Mouse (Mus musculus): Measurements from ENCODE around the gene Rtkn. TPM values are rescaled to one million over a fixed set of nuclear protein-coding genes. Genes with fewer than 3 reads are reported as not detected.

The Rtkn gene
- total and polyA plus RNA-seq, 3 experiments, result 5.4 to 8.3 TPM; not detected in 1

DNA sequence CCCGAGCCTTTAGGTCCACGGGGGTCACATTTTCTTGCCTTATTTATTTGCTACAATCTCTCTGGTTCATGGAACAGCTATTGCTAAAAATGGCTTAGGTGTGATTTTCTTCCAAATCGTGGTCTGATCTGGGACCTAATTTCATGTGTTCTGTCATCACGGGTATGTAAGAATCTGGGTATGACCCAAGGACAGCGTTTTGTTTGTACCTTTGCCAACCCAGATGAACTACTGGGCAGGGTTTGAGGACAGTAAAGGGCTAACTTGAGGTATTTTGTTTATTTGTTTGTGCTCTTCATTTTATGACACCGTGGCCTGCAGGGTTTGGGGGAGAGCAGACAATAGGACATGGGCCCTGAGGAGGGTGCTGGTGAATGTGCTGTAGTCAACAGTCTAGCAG, 45.3 kb downstream of the Rtkn start:
- no peak for DNase-seq (ENCODE audit: low read depth, low spot score)
- Histone ChIP-seq H3K79me2 (ENCODE audit: control insufficient read depth, insufficient read depth, low read length, poor library complexity) (no peaks in the 10 kb centered on the region), H3K4me3 (ENCODE audit: control insufficient read depth in 1 of 2, insufficient read depth in 1 of 2, low read depth in 2 of 2, low read length in 2 of 2) (no peak overlapping the region), H3K9me3 (replicated peaks; ENCODE audit: insufficient read depth, low read length) (no peaks in the 10 kb centered on the region), H3K27me3 (ENCODE audit: control insufficient read depth in 1 of 2, insufficient read depth in 2 of 2, low read length in 2 of 2) (no peaks in the 10 kb centered on the region), H3K27ac (ENCODE audit: control insufficient read depth, low read depth, low read length) (no peak overlapping the region), H3K9ac (ENCODE audit: control insufficient read depth, low read depth, low read length, poor library complexity, severe bottlenecking) (no peak overlapping the region), H3K36me3 (ENCODE audit: control insufficient read depth in 1 of 2, insufficient read depth in 2 of 2, low read length in 2 of 2) (no peaks in the 10 kb centered on the region; a peak in 1 of 4 replicates), H3K4me1 (ENCODE audit: control insufficient read depth in 1 of 2, insufficient read depth in 2 of 2, low read length in 2 of 2) (peaks cover 0 to 5% of the 10 kb centered on the region in 2 experiments; a peak in 1 of 4 replicates)
- no peak for TF ChIP-seq CHD2 (IDR thresholded peaks at IDR 0.05; ENCODE audit: low read length)
- TF ChIP-seq CHD1 (IDR thresholded peaks at IDR 0.05; ENCODE audit: low read depth, low read length), result no peak
- no peak for TF ChIP-seq ZNF384 (IDR thresholded peaks at IDR 0.05; ENCODE audit: low read depth, low read length)
- no peak for TF ChIP-seq EP300 (IDR thresholded peaks at IDR 0.05; ENCODE audit: low read depth in 1 of 2, low read length in 2 of 2)
- TF ChIP-seq NRF1 (IDR thresholded peaks at IDR 0.05; ENCODE audit: insufficient read depth, low read depth, low read length, poor library complexity, severe bottlenecking), result no peak
- TF ChIP-seq MAX (IDR thresholded peaks at IDR 0.05; ENCODE audit: low read length), result no peak

DNA sequence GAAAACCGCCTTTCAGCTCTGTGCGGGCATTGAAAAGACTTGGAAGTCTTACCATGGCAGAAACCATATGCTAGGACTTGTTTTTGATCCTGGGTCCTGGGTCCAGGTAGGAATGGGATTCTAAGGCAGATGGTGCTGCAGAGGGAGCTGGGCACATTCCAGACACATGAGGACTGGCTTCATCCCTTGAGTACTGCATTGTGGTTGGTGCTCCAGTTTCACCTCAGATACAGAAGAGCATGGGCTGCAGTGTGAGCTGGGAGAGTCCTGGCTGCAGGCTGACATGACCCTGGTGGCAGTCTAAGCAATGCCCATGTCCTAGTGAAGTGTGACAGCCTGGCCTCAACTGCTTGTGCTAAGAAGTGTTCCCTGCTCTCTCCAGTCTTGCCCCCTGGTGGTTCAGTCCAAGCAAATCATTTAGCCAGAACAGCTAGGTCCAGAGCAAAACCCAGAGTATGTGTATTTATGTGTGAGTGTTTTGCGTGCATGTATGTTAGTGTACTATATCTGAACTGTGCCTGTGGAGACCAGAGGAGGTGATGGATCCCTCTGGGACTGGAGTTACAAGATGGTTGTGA, 49.7 kb downstream of the Rtkn start:
- DNase-seq (ENCODE audit: low read depth, low spot score), result peak; percentile 14
- TF ChIP-seq SMC3 (IDR thresholded peaks at IDR 0.05; ENCODE audit: low read depth, low read length), result peak; percentile 26; the same call in 1 of the 2 replicates
- TF ChIP-seq CTCF (IDR thresholded peaks at IDR 0.05 in 2 of 3, conservative IDR thresholded peaks at IDR 0.05 in 1 of 3; ENCODE audit: control insufficient read depth in 1 of 3, insufficient read depth in 1 of 3, low read depth in 2 of 3, low read length in 3 of 3, poor library complexity in 1 of 3, severe bottlenecking in 1 of 3), result peak in 2 of 3 experiments; percentile 9 to 20; a peak in 1 of 6 replicates
- no peak for TF ChIP-seq ZC3H11A (IDR thresholded peaks at IDR 0.05; ENCODE audit: low read depth, low read length)
- no peak for TF ChIP-seq RCOR1 (IDR thresholded peaks at IDR 0.05; ENCODE audit: low read depth, low read length)
- no peak for TF ChIP-seq NRF1 (IDR thresholded peaks at IDR 0.05; ENCODE audit: insufficient read depth, low read depth, low read length, poor library complexity, severe bottlenecking)
- no peak for TF ChIP-seq MAZ (IDR thresholded peaks at IDR 0.05; ENCODE audit: low read depth, low read length)
- no peak for TF ChIP-seq UBTF (IDR thresholded peaks at IDR 0.05; ENCODE audit: borderline replicate concordance, insufficient read depth, low read depth, low read length)
- no peaks in the 10 kb centered on the region for H3K27me3 ChIP-seq (ENCODE audit: control insufficient read depth in 1 of 2, insufficient read depth in 2 of 2, low read length in 2 of 2)
- H3K36me3 ChIP-seq (ENCODE audit: control insufficient read depth in 1 of 2, insufficient read depth in 2 of 2, low read length in 2 of 2), result no peaks in the 10 kb centered on the region; a peak in 1 of 4 replicates
- no peaks in the 10 kb centered on the region for H3K9me3 ChIP-seq (replicated peaks; ENCODE audit: insufficient read depth, low read length)
- H3K27ac ChIP-seq (ENCODE audit: control insufficient read depth, low read depth, low read length), result no peak overlapping the region
- H3K4me3 ChIP-seq (ENCODE audit: control insufficient read depth in 1 of 2, insufficient read depth in 1 of 2, low read depth in 2 of 2, low read length in 2 of 2), result no peak overlapping the region
- no peaks in the 10 kb centered on the region for H3K4me1 ChIP-seq (ENCODE audit: control insufficient read depth in 1 of 2, insufficient read depth in 2 of 2, low read length in 2 of 2)
- no peak overlapping the region for H3K9ac ChIP-seq (ENCODE audit: control insufficient read depth, low read depth, low read length, poor library complexity, severe bottlenecking)
- H3K79me2 ChIP-seq (ENCODE audit: control insufficient read depth, insufficient read depth, low read length, poor library complexity), result no peaks in the 10 kb centered on the region

All from MEL (cell line).